Mouse (Mus musculus) kidney, embryonic 14.5 days (tissue): Measurements from ENCODE around the gene Akain1. TPM values are rescaled to one million over a fixed set of nuclear protein-coding genes. Genes with fewer than 3 reads are reported as not detected.

Experiments
- ATAC-seq: fragments of 200-750 bp; cut with Nextera tagmentation; 2 replicates; pipeline ENCODE4 v1.8.0; 2017; ENCODE audit warnings: moderate number of reproducible peaks, mild to moderate bottlenecking, moderate TSS enrichment, moderate library complexity; ENCODE audit not compliant: low FRiP score, low TSS enrichment
- H3K27ac ChIP-seq: fragments of 300-500 bp; sonication (generic); 2 replicates; pipeline ENCODE4 v1.5.1; 2014; ENCODE audit warnings: low read depth, mild to moderate bottlenecking, low read length, moderate library complexity, mixed read lengths
- H3K27me3 ChIP-seq: fragments of 300-500 bp; sonication (generic); 2 replicates; pipeline ENCODE4 v1.6.1; 2014; ENCODE audit warnings: mild to moderate bottlenecking, low read length; ENCODE audit not compliant: control insufficient read depth, insufficient read depth
- H3K36me3 ChIP-seq: fragments of 300-500 bp; sonication (generic); 2 replicates; pipeline ENCODE4 v1.6.1; 2014; ENCODE audit warnings: low read length, mixed read lengths; ENCODE audit not compliant: control insufficient read depth, insufficient read depth
- H3K4me1 ChIP-seq: fragments of 300-500 bp; sonication (generic); 2 replicates; pipeline ENCODE4 v1.6.1; 2014; ENCODE audit warnings: low read length, mixed read lengths; ENCODE audit not compliant: control insufficient read depth, insufficient read depth
- H3K4me2 ChIP-seq: fragments of 300-500 bp; sonication (generic); replicated peaks from 2 replicates; pipeline ENCODE4 v1.6.1; 2014; ENCODE audit warnings: low read depth, mild to moderate bottlenecking, low read length
- H3K4me3 ChIP-seq: fragments of 300-500 bp; sonication (generic); 2 replicates; pipeline ENCODE4 v1.5.1; 2014; ENCODE audit warnings: mild to moderate bottlenecking, low read length
- H3K9ac ChIP-seq: fragments of 300-500 bp; sonication (generic); 2 replicates; pipeline ENCODE4 v1.6.1; 2014; ENCODE audit warnings: low read depth, mild to moderate bottlenecking, low read length, moderate library complexity
- H3K9me3 ChIP-seq: fragments of 300-500 bp; sonication (generic); 2 replicates; pipeline ENCODE4 v1.6.1; 2016; ENCODE audit warnings: low read length; ENCODE audit not compliant: control insufficient read depth
- WGBS: fragments of 180-500 bp; shearing (Covaris S2); extraction: QIAGEN DNeasy Blood & Tissue Kit; methylation state at CpG from one replicate; pipeline ENCODE4 v1.1.7; 2014; 5-methylcytosine and 5-hydroxymethylcytosine counted together
- polyA plus RNA-seq: library from polyadenylated mRNA; unstranded; fragments of >200 nt; fragmentation: Nextera tagmentation; extraction: Ambion mirVana; gene quantifications from 2 replicates; pipeline ENCODE4 v1.2.1, GENCODE M21; 2014

Gene Akain1
- polyA plus RNA-seq, 1 experiment from 2014 or later: not detected

- Histone ChIP-seq H3K9ac (no peak overlapping the region), H3K4me2 (no peak overlapping the region), H3K9me3 (no peaks in the 10 kb centered on the region), H3K27me3 (no peaks in the 10 kb centered on the region), H3K27ac (no peak overlapping the region), H3K4me1 (no peaks in the 10 kb centered on the region), H3K36me3 (no peaks in the 10 kb centered on the region), H3K4me3 (no peak overlapping the region)
- 10% methylated on average over 1 of the region's 1 CpGs for WGBS
- ATAC-seq: no peak
These were observed 17.5 kb upstream of the Akain1 start for GRCm38 (mm10) chr17:69421592-69421991.

DNA sequence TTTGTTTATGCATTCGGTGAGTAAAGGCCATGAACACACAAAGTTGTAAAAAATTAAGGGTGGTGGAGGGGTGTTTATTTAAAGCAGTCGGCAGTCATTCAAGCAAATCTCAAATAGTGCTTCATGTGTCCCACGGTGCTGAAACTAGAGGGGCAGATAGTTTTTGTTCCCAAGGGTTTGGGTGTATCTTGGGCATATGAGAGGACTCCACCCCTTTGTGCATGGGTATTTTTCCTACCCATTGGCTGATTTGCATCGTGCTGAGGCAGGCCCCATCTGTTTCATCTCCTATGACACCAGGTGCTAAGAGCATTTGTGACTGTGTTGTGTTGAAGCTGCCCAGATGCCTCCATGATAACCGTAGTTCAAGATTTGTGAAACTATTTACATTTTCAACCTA lies 1.3 kb upstream of the Akain1 start:
- peaks cover 6% of the 10 kb centered on the region; the same call in 1 of the 2 replicates for H3K4me1 ChIP-seq
- H3K9ac ChIP-seq: no peak overlapping the region
- no peak overlapping the region for H3K27ac ChIP-seq
- H3K4me2 ChIP-seq: no peak overlapping the region
- no peak overlapping the region for H3K4me3 ChIP-seq
- H3K27me3 ChIP-seq: peaks cover 31% of the 10 kb centered on the region
- whole genome bisulfite sequencing: 75% methylated on average over 5 of the region's 5 CpGs
- no peaks in the 10 kb centered on the region for H3K36me3 ChIP-seq
- no peak for ATAC-seq
- H3K9me3 ChIP-seq: no peaks in the 10 kb centered on the region

- Histone ChIP-seq H3K9ac (no peak overlapping the region), H3K27me3 (peaks cover 33% of the 10 kb centered on the region), H3K4me3 (peak overlapping the region; percentile 27; the same call in 1 of the 2 replicates), H3K9me3 (no peaks in the 10 kb centered on the region), H3K36me3 (no peaks in the 10 kb centered on the region), H3K4me1 (peaks cover 6% of the 10 kb centered on the region; the same call in 1 of the 2 replicates), H3K27ac (no peak overlapping the region), H3K4me2 (peak overlapping the region; percentile 50)
- 33% methylated on average over 14 of the region's 14 CpGs for WGBS
- ATAC-seq: no peak
These were observed 640 bp upstream of the Akain1 start for GRCm38 (mm10) chr17:69438486-69438885.

- H3K4me2 ChIP-seq: peak overlapping the region; percentile 50
- H3K27me3 ChIP-seq: peaks cover 33% of the 10 kb centered on the region
- WGBS: 1% methylated on average over 49 of the region's 52 CpGs
- H3K36me3 ChIP-seq: no peaks in the 10 kb centered on the region
- no peak overlapping the region for H3K9ac ChIP-seq
- ATAC-seq: peak; percentile 63
- H3K4me3 ChIP-seq: peak overlapping the region; percentile 27
- peaks cover 6% of the 10 kb centered on the region; the same call in 1 of the 2 replicates for H3K4me1 ChIP-seq
- H3K9me3 ChIP-seq: no peaks in the 10 kb centered on the region
- no peak overlapping the region for H3K27ac ChIP-seq
These were observed 700 bp downstream of the Akain1 start for GRCm38 (mm10) chr17:69439571-69440480.

GRCm38 (mm10) chr17:69441041-69441440 lies 1.9 kb downstream of the Akain1 start:
- ATAC-seq: no peak
- Histone ChIP-seq H3K4me2 (no peak overlapping the region), H3K4me1 (peaks cover 6% of the 10 kb centered on the region; the same call in 1 of the 2 replicates), H3K4me3 (no peak overlapping the region), H3K27ac (no peak overlapping the region), H3K9me3 (no peaks in the 10 kb centered on the region), H3K27me3 (peaks cover 33% of the 10 kb centered on the region), H3K9ac (no peak overlapping the region), H3K36me3 (no peaks in the 10 kb centered on the region)
- WGBS: 12% methylated on average over 9 of the region's 9 CpGs

DNA sequence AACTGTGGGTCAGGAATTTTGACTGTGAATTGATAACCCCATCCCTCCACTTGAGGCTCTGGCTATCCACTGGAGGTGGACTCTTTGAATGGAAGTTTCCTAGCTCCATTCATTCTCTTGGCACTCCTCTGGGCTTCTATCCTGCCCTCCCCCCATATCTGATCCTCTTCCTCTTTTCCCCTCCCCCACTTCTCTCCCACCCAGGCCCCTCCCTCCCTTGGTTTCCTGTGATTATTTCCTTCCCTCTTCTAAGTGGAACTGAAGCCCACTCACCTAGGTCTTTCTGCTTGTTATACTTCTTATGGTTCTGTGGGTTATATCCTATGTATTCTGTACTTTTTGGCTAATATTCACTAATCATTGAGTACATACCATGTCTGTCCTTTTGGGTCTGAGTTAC lies 9.6 kb downstream of the Akain1 start:
- ATAC-seq: no peak

DNA sequence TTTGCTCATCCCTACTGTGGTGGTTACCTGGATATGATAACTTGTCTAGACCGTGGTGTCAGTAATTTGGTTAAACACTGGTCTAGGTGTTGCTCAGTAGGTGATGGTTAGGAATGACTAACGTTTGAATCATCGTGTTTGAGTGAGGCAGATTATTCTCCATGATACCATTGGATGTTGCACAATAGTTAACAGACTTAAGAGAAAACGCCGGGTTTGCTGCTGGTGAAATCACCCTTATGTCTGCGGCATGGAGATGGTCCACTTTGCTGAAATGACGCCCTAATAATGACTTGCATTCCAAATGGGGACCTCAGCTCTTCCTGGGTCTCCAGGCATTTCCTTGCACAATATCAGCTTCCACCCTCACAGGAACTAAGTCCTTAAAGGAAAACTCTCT lies 22.6 kb downstream of the Akain1 start:
- Histone ChIP-seq H3K27ac (no peak overlapping the region), H3K27me3 (no peaks in the 10 kb centered on the region), H3K9ac (no peak overlapping the region), H3K9me3 (no peaks in the 10 kb centered on the region), H3K4me1 (no peaks in the 10 kb centered on the region), H3K4me2 (no peak overlapping the region), H3K36me3 (no peaks in the 10 kb centered on the region), H3K4me3 (no peak overlapping the region)
- ATAC-seq: no peak
- WGBS: 89% methylated on average over 7 of the region's 7 CpGs

More for the DNA sequence above, 9.6 kb downstream of the Akain1 start:
- no peaks in the 10 kb centered on the region for H3K4me1 ChIP-seq
- H3K27me3 ChIP-seq: no peaks in the 10 kb centered on the region
- no peak overlapping the region for H3K4me3 ChIP-seq
- no peak overlapping the region for H3K4me2 ChIP-seq
- no peaks in the 10 kb centered on the region for H3K9me3 ChIP-seq
- no peaks in the 10 kb centered on the region for H3K36me3 ChIP-seq
- H3K9ac ChIP-seq: no peak overlapping the region
- no peak overlapping the region for H3K27ac ChIP-seq

DNA sequence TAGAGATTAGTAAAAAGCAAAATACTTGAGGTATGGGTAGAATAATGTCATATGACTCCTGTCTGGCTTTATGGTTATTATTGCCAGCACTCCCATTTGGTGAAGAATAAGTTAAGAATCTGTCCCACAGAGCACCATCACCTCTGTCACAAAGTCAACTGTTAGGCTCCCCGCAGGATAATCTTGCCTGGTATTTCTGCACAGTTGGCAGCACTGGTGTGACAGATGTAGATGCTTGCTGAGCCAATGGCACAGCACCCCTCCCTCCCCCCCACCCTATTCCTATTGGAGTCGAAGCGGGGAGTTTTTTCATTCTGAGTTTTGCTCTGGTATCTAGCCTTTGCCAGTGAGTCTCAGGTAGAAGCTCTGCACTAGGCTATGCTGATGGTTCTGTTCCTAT lies 23.9 kb downstream of the Akain1 start:
- no peak overlapping the region for H3K4me3 ChIP-seq
- ATAC-seq: no peak
- WGBS: 73% methylated on average over 3 of the region's 3 CpGs

GRCm38 (mm10) chr17:69471171-69471570 lies 32.0 kb downstream of the Akain1 start:
- Histone ChIP-seq H3K27ac (no peak overlapping the region), H3K36me3 (no peaks in the 10 kb centered on the region), H3K4me2 (no peak overlapping the region), H3K27me3 (no peaks in the 10 kb centered on the region), H3K9me3 (no peaks in the 10 kb centered on the region), H3K4me3 (no peak overlapping the region), H3K4me1 (no peaks in the 10 kb centered on the region), H3K9ac (no peak overlapping the region)
- 54% methylated on average over 10 of the region's 10 CpGs for WGBS
- no peak for ATAC-seq

More for the DNA sequence above, 23.9 kb downstream of the Akain1 start:
- Histone ChIP-seq H3K36me3 (no peaks in the 10 kb centered on the region), H3K9ac (no peak overlapping the region), H3K4me1 (no peaks in the 10 kb centered on the region), H3K9me3 (no peaks in the 10 kb centered on the region), H3K27me3 (no peaks in the 10 kb centered on the region), H3K4me2 (no peak overlapping the region), H3K27ac (no peak overlapping the region)
